Mouse (Mus musculus) frontal cortex, postnatal 25 days (tissue): ENCODE measurements at regions not wholly inside any gene's neighbourhood (a gene's known extent, or its start where the extent isn't known, plus 50 kb on each side); places are given as distances from the start of the nearest gene placed in this dataset.
A peak's percentile ranks its signal among the peaks of the same experiment; 100 is the strongest.

Experiments
- DNase-seq, 2 experiments: peaks; one replicate each; pipeline ENCODE4 v3.0.0; 2022; ENCODE audit warnings: low spot score in 2 of 2

GRCm38 (mm10) chr14:61998259-61998658 lies 294.1 kb upstream of the Rnaseh2b start:
- DNase-seq: no peak

DNA sequence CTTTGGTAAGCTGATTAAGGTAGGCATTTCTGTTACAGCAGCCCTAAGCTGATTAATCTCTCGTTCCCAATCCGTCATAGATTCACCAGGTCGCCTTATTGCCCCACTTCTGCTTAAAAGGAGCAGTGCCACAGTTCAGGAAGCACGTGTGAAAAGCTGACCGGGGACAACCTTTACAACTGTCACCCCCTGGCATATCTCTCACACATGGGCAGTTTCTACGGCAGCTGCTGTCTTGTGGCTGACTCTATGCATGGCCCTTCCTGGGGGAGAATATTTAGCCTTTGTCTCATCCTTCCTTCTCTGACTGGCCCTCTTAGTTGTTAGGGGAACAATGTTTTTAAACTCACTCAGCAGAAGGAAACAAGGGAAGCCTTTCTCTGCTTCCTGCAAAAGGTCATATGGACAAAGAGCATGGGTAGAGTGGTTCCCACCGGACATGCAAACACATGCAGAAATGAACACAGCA lies 290.9 kb upstream of the Rnaseh2b start:
- DNase-seq: no peak

GRCm38 (mm10) chr14:62002131-62002530 lies 290.3 kb upstream of the Rnaseh2b start:
- no peak for DNase-seq

DNA sequence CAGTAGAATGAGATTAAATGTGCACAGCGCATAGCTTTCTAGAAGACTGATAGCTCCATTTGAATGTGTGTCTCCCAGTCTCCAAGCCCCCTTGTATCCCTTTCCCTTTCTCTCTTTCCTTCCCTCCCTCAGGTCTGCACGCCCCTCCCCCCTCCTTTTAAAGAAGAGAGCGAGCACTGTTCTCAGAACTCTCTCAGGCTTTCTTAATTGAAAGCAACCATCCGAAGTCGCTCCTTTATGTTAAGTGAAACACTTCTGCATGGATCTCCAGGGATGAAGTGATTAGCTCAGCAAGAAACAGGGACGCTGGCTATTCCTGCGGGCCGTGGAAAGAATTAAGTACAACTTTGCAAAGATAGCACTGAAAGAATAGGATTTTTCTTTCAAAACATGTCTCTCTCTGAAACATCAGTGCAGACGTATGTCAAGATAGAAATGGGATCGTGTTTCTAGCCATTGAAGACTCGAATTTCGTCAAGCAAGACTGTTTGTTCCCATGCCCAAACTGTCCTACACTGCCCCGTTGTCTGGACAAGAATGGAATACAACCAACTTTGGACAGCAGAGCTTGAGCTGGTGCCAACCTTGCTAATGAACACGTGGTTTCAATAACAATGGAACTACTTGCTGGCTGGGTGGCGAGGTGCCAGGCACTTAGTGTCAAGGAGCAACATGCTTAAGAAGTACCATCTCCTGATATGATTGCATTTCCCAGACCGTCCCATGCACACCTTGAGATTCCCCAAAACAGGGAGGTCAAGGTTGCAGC lies 289.2 kb upstream of the Rnaseh2b start:
- peak in 1 of 2 experiments; percentile 11 for DNase-seq

DNA sequence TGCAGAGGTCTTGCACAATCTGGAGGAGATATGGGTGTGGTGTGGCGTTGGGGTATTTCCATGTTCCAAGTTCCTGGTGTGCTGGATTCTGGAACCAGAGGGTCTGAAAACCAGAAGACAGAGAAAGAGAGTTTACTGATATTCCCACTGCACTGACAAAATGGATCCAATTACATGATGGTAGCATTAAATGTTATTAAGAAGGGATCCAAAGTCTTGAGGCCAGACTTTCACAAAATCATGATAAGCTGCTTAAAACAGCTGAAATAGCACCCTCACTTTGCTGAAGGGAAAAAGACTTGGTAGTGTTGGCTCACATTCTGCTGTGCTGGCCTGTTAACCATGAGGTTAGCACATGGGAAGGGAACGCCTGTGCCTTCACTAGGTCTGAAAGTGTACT lies 288.6 kb upstream of the Rnaseh2b start:
- no peak for DNase-seq

DNA sequence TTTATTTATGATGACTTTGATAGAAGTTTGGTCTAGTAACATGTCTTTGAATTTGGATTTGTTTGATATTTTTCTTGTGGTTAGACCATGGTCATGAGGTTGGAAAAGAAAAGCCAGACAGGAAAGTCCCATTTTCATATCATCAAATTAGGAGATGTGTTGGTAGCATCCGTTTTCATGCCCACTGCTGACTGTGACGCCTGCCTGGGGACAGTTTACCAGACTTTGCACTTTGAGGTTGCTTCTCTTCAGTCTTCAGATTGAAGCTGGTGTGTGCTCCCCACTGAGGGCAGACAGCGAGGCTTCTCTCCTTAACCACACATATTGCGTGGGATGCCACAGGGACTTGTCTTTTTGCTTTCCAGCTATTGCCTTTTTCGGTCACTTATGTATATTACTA lies 283.7 kb upstream of the Rnaseh2b start:
- no peak for DNase-seq

- no peak for DNase-seq
Observed at GRCm38 (mm10) chr14:62018804-62019203, 273.6 kb upstream of the Rnaseh2b start.

GRCm38 (mm10) chr14:62020996-62021395 lies 271.4 kb upstream of the Rnaseh2b start:
- DNase-seq: no peak

GRCm38 (mm10) chr14:62022193-62022592 lies 270.2 kb upstream of the Rnaseh2b start:
- DNase-seq: no peak

DNA sequence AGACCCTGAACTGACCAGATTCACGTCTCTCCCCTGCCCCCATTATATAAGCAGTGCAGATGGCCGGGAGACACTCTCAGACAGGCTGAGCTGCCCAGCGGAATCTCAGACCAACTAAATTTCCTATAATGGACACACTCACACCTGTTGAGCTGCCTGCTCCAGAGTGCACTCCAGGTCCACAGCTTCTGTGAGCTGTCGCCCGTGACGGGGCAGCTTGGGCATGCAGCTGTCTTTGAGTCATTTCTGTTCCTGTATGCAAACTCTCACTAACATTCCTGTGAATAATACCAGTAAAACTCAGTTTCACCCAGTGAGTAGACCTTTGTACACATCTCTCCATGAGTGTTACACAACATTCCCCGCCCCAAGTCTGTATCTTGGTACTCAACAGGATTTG lies 269.4 kb upstream of the Rnaseh2b start:
- no peak for DNase-seq

DNA sequence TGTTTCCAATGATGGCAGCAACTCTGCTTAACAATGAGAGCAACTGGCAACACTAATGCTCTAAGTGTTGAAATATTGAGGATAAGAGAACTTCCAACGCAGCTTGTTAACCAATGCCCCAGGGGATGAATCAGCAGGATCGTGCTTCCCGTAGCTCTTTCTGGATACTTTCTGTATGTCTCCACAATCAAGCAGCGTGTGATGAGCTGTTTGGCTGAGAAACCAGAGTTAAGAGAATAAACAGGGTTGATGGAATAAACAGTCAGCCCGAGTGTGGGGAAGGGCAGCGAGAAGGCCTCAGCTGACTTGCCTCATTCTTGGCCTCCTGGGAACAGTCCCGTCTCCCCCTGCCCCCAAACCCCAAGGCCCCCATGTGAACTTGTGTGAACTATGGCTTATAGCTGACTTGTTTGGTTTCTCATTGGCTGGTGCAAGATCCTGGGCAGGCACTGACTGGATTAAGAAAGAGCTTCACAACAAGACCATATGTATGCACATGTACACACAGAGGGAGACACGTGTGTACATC lies 264.6 kb upstream of the Rnaseh2b start:
- DNase-seq: no peak

DNA sequence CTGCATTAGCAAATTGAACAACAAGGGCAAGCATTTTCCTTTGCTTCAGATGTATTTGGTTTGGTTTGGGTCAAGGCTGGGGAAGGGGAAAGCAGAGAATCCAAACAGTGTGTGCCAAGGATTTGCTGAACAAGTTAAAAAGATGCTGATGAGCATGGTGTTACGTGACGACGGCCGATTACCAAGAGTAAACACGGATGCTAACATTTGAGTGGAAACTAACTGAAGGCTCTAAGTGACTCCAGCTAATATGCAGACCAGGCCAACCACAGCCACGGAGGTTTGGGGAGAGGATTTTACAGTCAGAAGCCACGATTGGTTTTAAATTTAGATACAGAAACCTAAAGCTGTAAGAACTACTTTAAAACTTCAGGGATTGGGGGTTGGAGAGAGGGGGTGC lies 262.3 kb upstream of the Rnaseh2b start:
- DNase-seq: no peak

DNA sequence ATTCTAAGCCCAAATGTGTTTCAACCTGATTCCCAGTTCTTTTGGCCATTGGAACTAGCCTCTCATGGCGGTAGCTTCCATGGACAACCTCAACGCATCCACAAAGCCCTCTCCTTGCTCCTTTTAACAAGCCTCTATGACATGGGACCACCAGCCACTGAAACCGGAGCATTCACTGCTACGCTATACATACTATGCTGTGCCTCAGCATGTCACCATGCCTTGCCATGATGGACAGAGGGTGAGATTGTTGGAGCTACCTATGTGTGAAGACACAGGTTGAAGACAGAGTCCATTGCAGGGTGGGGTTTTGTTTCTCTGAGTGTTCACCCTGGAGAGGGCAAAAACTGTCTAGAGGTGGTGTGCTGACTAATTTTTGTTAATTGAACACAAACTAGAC lies 258.7 kb upstream of the Rnaseh2b start:
- no peak for DNase-seq

DNA sequence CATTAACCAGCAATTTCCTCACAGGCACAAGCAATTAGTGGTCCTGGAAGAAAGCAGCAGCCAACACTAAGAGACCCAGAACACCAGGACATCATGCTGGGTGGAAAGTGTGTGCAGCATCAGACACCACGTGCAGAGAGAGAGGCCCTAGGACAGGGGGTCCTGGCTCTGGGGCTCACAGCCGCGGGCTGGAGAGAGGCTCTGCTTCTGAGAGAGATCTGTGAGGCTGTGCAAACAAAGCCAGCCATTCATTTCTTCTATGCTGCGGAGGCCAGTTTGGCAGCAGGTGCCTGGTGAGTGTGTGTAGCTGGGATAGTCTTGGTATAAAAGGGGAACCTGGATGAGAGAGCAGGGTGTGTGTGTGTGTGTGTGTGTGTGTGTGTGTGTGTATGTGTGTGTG lies 257.7 kb upstream of the Rnaseh2b start:
- DNase-seq: no peak

DNA sequence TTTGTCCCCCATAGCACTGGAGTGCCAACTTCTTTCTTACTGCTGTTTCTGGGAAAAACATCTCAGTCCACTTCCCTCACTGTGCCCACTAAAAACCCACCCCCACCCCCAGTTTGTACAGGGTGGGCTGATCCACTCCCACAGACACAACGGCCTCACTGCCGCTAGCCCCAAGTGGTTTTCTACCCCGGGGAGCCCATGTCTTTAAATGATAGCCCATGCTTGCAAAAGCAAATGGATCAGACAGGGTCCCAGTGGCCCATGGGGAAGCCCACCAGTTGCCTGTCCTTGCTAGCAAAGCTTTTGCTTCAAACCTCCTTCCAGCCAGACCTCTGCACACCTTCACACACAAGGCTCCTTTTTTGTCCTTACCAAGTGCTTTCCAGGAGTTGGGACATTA lies 257.0 kb upstream of the Rnaseh2b start:
- DNase-seq: no peak

GRCm38 (mm10) chr14:62037514-62037913 lies 254.9 kb upstream of the Rnaseh2b start:
- no peak for DNase-seq

DNA sequence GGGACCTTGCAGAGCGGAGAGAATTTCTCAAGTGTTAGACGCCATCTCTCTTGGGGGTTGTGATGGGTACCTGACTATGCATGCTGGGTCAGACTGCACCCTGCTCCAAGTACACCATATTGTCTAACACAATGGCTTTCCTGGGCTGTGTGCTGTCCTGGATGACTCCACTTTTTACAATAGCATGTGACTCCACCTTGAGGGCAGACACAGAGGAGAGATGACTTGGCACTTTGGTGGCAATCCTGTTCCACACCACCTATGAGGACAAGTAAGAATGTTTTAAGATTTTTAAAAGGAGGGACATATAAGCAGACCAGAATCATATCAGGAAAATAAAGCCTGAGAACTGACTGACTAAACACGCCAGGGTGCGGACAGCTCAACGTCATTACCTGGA lies 254.5 kb upstream of the Rnaseh2b start:
- DNase-seq: no peak

DNA sequence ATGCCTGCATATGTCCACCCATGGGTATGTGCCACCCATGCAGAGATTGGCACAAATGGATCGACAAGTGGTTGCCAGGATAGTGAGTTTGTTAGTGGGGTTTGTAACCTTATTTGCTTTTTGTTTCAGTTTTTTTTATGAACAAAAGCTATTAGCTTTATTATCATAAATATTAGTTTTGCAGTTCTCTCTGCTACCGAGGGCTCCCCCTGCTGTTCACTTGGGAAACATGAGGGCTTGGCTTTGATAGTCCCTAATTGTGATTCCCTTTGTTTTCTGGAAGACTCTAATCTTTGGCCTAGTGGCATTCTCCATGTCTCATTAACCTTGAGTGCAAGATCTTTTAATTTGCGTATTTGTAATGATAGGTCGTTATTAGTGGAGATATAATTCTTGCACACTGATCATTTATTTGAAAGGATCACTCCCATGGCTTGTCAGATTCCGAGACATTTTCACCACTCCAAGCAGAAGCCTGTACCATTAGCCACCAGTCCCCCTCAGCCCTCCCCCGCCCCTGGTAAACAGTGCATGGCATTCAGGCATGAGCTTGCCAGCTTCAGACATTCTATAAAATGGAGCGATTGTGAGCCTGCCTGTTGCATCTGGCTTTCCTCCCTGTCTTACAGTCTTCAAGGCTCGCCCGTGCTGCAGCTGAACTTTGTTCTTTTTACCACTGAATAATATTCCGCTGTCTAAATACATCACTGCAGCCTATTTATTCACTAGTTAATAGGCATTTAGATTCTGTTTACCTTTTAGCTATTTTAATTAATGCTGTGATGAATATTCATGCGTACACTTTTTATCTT lies 249.9 kb upstream of the Rnaseh2b start:
- DNase-seq: peak; percentile 53 to 61

DNA sequence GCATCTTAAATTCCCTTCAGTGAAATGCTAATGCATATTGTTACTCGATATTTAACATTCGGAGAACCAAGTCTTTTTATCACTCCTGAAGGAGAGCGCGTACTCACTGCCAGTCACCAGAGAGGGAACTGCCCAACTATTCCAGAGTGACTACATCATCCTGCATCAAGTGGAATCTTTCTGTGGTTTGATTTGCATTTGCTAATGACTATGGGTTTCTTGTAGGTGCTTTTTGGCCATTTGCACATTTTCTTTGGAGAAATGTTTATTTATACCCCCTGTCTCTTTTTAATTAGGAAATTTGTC lies 249.3 kb upstream of the Rnaseh2b start:
- DNase-seq: no peak

DNA sequence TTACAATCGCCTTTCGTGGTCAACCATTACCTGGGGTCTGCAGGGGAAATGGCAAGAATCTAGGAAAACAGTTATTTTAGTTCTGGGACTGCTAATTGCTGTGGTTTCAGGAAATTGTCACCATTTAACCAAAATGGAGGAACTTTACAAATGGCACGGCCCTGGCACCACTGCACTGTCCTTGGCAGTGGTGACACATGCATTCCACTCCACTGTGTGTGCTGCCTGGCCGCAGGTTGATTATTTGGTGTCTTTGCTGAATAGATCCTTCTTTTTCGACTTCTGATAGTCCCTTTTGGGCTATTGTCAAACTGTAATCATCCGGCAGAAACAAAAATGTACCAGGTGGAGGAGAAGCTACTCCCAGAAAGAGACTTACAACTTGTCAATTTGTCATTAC lies 241.4 kb upstream of the Rnaseh2b start:
- no peak for DNase-seq

- no peak for DNase-seq
Observed at GRCm38 (mm10) chr14:62051923-62052322, 240.5 kb upstream of the Rnaseh2b start.

GRCm38 (mm10) chr14:62053004-62053403 lies 239.4 kb upstream of the Rnaseh2b start:
- DNase-seq: no peak

GRCm38 (mm10) chr14:62057096-62057495 lies 235.3 kb upstream of the Rnaseh2b start:
- no peak for DNase-seq
